Mouse (Mus musculus) Patski (cell line): ENCODE results near the gene Naa40. TPM values are rescaled to one million over a fixed set of nuclear protein-coding genes. Genes with fewer than 3 reads are reported as not detected.

Source experiments
- ATAC-seq: fragments of 100-300 bp; one replicate; pipeline ENCODE4 v1.8.0; 2021
- CTCF ChIA-PET: fragments of 350-600 bp; sonication (Branson Sonifier 250); formaldehyde crosslinking; loops from one replicate; lab custom pipeline; 2022; ENCODE audit warnings: inconsistent platforms; lab: Charles Lee
- POLR2A ChIA-PET: fragments of 350-600 bp; sonication (Branson Sonifier 250); formaldehyde crosslinking; loops from one replicate; lab custom pipeline; 2022; ENCODE audit warnings: antibody characterized with exemption, inconsistent platforms; lab: Charles Lee
- DNase-seq: peaks from one replicate; pipeline ENCODE4 v3.0.0-alpha.2; 2011; ENCODE audit warnings: low read depth, low spot score
- H3K27me3 ChIP-seq: fragments of 371-371 bp; one replicate; pipeline ENCODE4 v1.5.1; 2021
- CTCF ChIP-seq: fragments of 100-300 bp; IDR thresholded peaks from one replicate; pipeline ENCODE4 v1.5.1; 2021
- in situ Hi-C: fragments of 300-500 bp; cut with MboI; formaldehyde crosslinking; loops from 3 replicates; pipeline ENCODE4 v1.11.1; 2018; ENCODE audit warnings: low pct_unique_long_range_greater_than_20kb, mixed read lengths
- polyA plus RNA-seq: library from polyadenylated mRNA; unstranded; gene quantifications from one replicate; pipeline ENCODE4 v1.2.3, GENCODE M21; 2021

Naa40 gene
- polyA plus RNA-seq, 1 experiment from 2014 or later: 60.8 TPM

GRCm38 (mm10) chr19:7189026-7189425 lies 52.0 kb downstream of the Naa40 start:
- no peak for DNase-seq
- ChIA-PET POLR2A (no interaction called here), CTCF (interaction anchor here (8.0 kb wide), 1 partner anchor 9 kb away, joined by 51 read pairs; no protein-coding TSS in a partner anchor)
- no peak for ATAC-seq
- in situ Hi-C loops: no loop called here
- no peaks in the 10 kb centered on the region for H3K27me3 ChIP-seq
- no peak for TF ChIP-seq CTCF

GRCm38 (mm10) chr19:7187157-7187556 lies 53.8 kb downstream of the Naa40 start:
- in situ Hi-C loops: no loop called here
- no peak for TF ChIP-seq CTCF
- CTCF ChIA-PET: no interaction called here
- DNase-seq: no peak
- H3K27me3 ChIP-seq: no peaks in the 10 kb centered on the region
- no peak for ATAC-seq
- POLR2A ChIA-PET: no interaction called here

GRCm38 (mm10) chr19:7185715-7186291 lies 55.2 kb downstream of the Naa40 start:
- ATAC-seq: no peak
- DNase-seq: no peak
- ChIA-PET POLR2A (no interaction called here), CTCF (interaction anchor here (1.1 to 1.2 kb wide), 2 partner anchors 10 to 13 kb away, joined by 3 read pairs; no protein-coding TSS in a partner anchor)
- H3K27me3 ChIP-seq: no peaks in the 10 kb centered on the region
- no peak for TF ChIP-seq CTCF
- in situ Hi-C loops: no loop called here

GRCm38 (mm10) chr19:7185059-7185458 lies 55.9 kb downstream of the Naa40 start:
- no peaks in the 10 kb centered on the region for H3K27me3 ChIP-seq
- ATAC-seq (no peak), DNase-seq (no peak)
- ChIA-PET CTCF (interaction anchor here (1.1 to 1.2 kb wide), 2 partner anchors 9 to 12 kb away, joined by 3 read pairs; no protein-coding TSS in a partner anchor), POLR2A (no interaction called here)
- in situ Hi-C loops: no loop called here
- TF ChIP-seq CTCF: no peak

- DNase-seq (no peak), ATAC-seq (no peak)
- in situ Hi-C loops: no loop called here
- no peak for TF ChIP-seq CTCF
- ChIA-PET CTCF (no interaction called here), POLR2A (interaction anchor here (0.6 kb wide), 1 partner anchor 43 kb away, joined by 4 read pairs; no protein-coding TSS in a partner anchor)
- no peaks in the 10 kb centered on the region for H3K27me3 ChIP-seq
Observed at GRCm38 (mm10) chr19:7183419-7183818, 57.6 kb downstream of the Naa40 start.

GRCm38 (mm10) chr19:7182273-7182949 lies 58.6 kb downstream of the Naa40 start:
- no peak for TF ChIP-seq CTCF
- CTCF ChIA-PET: interaction anchor here (1.8 to 5.4 kb wide), 2 partner anchors 10 to 48 kb away, joined by 4 to 51 read pairs; no protein-coding TSS in a partner anchor

GRCm38 (mm10) chr19:7181496-7181895 lies 59.5 kb downstream of the Naa40 start:
- no peak for DNase-seq
- no peak for ATAC-seq
- POLR2A ChIA-PET: interaction anchor here (0.7 to 1.7 kb wide), 6 partner anchors 9 to 202 kb away, joined by 3 to 6 read pairs (median 4); partner anchors contain the start of gene Otub1
- in situ Hi-C loops: no loop called here
- no peak for TF ChIP-seq CTCF
- H3K27me3 ChIP-seq: no peaks in the 10 kb centered on the region
- CTCF ChIA-PET: interaction anchor here (1.8 to 5.4 kb wide), 2 partner anchors 11 to 47 kb away, joined by 4 to 51 read pairs; no protein-coding TSS in a partner anchor

More at GRCm38 (mm10) chr19:7182273-7182949, 58.6 kb downstream of the Naa40 start:
- POLR2A ChIA-PET: interaction anchor here (1.0 to 1.7 kb wide), 4 partner anchors 9 to 23 kb away, joined by 3 to 5 read pairs (median 4); partner anchors contain the start of gene Otub1
- in situ Hi-C loops: no loop called here
- H3K27me3 ChIP-seq: no peaks in the 10 kb centered on the region
- no peak for DNase-seq
- ATAC-seq: no peak

GRCm38 (mm10) chr19:7180756-7181405 lies 60.1 kb downstream of the Naa40 start:
- CTCF ChIA-PET: interaction anchor here (0.9 to 5.4 kb wide), 4 partner anchors 12 to 116 kb away, joined by 3 to 51 read pairs (median 4); no protein-coding TSS in a partner anchor
- POLR2A ChIA-PET: interaction anchor here (0.7 to 1.7 kb wide), 7 partner anchors 9 to 202 kb away, joined by 3 to 6 read pairs (median 3); partner anchors contain the start of gene Otub1
- no peak for DNase-seq
- TF ChIP-seq CTCF: no peak
- no peaks in the 10 kb centered on the region for H3K27me3 ChIP-seq
- no peak for ATAC-seq
- in situ Hi-C loops: no loop called here

- DNase-seq: no peak
- CTCF ChIA-PET: interaction anchor here (1.4 to 5.4 kb wide), 3 partner anchors 11 to 26 kb away, joined by 3 to 51 read pairs (median 4); no protein-coding TSS in a partner anchor
- TF ChIP-seq CTCF: no peak
- POLR2A ChIA-PET: interaction anchor here (0.7 to 1.7 kb wide), 3 partner anchors 14 to 204 kb away, joined by 3 to 5 read pairs (median 5); no protein-coding TSS in a partner anchor
- in situ Hi-C loops: no loop called here
- ATAC-seq: peak; percentile 76
- no peaks in the 10 kb centered on the region for H3K27me3 ChIP-seq
Observed at GRCm38 (mm10) chr19:7178841-7179452, 62.0 kb downstream of the Naa40 start.
